Mouse (Mus musculus) lung, embryonic 14.5 days (tissue): ENCODE results near the gene Rnf144a. TPM values are rescaled to one million over a fixed set of nuclear protein-coding genes. Genes with fewer than 3 reads are reported as not detected.

ENCODE experiments used
- ATAC-seq: fragments of 200-750 bp; cut with Nextera tagmentation; 2 replicates; pipeline ENCODE4 v1.8.0; 2017; ENCODE audit warnings: mild to moderate bottlenecking, moderate TSS enrichment, moderate library complexity; ENCODE audit not compliant: insufficient read depth
- DNase-seq: peaks from one replicate; pipeline ENCODE4 v3.0.0-alpha.2; 2015
- H3K27ac ChIP-seq: fragments of 300-500 bp; sonication (generic); 2 replicates; pipeline ENCODE4 v1.5.1; 2014; ENCODE audit warnings: low read depth, mild to moderate bottlenecking, moderate library complexity
- H3K27me3 ChIP-seq: fragments of 300-500 bp; sonication (generic); 2 replicates; pipeline ENCODE4 v1.6.1; 2014; ENCODE audit warnings: low read length, control low read depth; ENCODE audit not compliant: insufficient read depth
- H3K36me3 ChIP-seq: fragments of 300-500 bp; sonication (generic); 2 replicates; pipeline ENCODE4 v1.6.1; 2014; ENCODE audit warnings: control low read depth; ENCODE audit not compliant: insufficient read depth
- H3K4me1 ChIP-seq: fragments of 300-500 bp; sonication (generic); 2 replicates; pipeline ENCODE4 v1.6.1; 2014; ENCODE audit warnings: antibody characterized with exemption, control low read depth; ENCODE audit not compliant: insufficient read depth
- H3K4me2 ChIP-seq: fragments of 300-500 bp; sonication (generic); 2 replicates; pipeline ENCODE4 v1.6.1; 2014; ENCODE audit warnings: mild to moderate bottlenecking
- H3K4me3 ChIP-seq: fragments of 300-500 bp; sonication (generic); 2 replicates; pipeline ENCODE4 v1.5.1; 2014; ENCODE audit warnings: low read depth, low read length
- H3K9ac ChIP-seq: fragments of 300-500 bp; sonication (generic); 2 replicates; pipeline ENCODE4 v1.6.1; 2014
- H3K9me3 ChIP-seq: fragments of 300-500 bp; sonication (generic); 2 replicates; pipeline ENCODE4 v1.6.1; 2016; ENCODE audit warnings: low read depth, low read length, control low read depth
- CTCF ChIP-seq: IDR thresholded peaks from 2 replicates; pipeline ENCODE4 v1.5.1; 2016; ENCODE audit warnings: antibody characterized with exemption, low read depth
- WGBS: fragments of 180-500 bp; shearing (Covaris S2); extraction: QIAGEN DNeasy Blood & Tissue Kit; methylation state at CpG from one replicate; pipeline ENCODE4 v1.1.7; 2014; 5-methylcytosine and 5-hydroxymethylcytosine counted together
- polyA plus RNA-seq: library from polyadenylated mRNA; unstranded; fragments of >200 nt; fragmentation: Nextera tagmentation; extraction: Ambion mirVana; gene quantifications from 2 replicates; pipeline ENCODE4 v1.2.1, GENCODE M21; 2014

The Rnf144a gene
- polyA plus RNA-seq, 1 experiment from 2014 or later, result 46.9 TPM

DNA sequence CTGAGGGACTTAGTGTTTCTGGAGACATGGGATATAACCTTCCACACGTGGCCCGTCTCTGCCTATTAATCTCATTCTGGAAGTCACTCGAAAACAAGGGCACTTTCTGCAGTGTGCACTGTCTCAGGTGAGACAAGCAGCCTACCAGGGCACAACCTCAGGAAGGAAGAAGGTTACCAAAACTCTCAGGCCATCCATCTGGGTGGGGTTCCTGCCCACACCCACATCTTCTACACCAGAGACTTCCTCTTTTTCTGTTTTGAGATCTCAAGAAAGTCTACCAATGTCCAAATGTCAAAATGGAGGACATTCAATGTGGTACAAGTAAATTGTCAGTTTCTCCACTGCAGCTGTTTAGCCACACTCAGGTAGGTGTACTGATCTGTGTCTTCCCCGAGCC, 3.3 kb upstream of the Rnf144a start:
- Histone ChIP-seq H3K9ac (no peak overlapping the region), H3K36me3 (no peaks in the 10 kb centered on the region), H3K4me2 (no peak overlapping the region), H3K27me3 (no peaks in the 10 kb centered on the region), H3K4me1 (peaks cover 4% of the 10 kb centered on the region; the same call in 1 of the 2 replicates), H3K27ac (no peak overlapping the region), H3K9me3 (no peaks in the 10 kb centered on the region), H3K4me3 (no peak overlapping the region)
- WGBS, result 76% methylated on average over 4 of the region's 4 CpGs
- ATAC-seq, result no peak
- TF ChIP-seq CTCF, result no peak
- no peak for DNase-seq

DNA sequence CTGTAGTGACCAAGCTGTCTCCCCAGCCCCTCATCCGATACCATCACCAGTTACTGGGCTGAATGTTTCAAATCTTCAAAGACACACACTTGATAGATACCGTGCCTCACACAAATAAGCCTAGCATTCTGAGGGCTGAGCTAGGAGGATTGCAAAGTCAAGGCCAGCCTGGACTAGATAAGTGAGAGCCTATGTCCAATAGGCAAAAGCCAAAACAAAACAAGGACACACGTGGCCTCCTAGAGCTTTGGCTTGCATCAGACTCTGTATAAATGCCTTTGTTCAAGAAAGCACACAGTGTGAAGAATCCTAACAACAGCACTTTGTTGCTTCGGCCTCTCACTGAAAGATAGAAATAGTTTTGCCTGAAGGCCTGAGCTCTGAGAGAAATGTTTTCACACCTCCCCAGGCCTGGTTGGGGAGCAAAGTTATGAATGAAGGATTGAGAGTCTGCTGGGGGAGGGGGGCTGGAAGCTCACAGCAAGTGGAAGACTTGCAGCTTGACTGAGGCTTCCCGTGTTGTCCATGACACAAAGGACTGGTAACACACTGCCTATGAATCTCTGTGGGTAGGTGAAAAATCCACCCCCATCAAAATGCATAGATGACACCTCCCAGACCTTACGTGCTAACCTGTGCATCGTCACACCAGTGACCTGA, 1.7 kb upstream of the Rnf144a start:
- TF ChIP-seq CTCF, result no peak
- H3K4me2 ChIP-seq, result no peak overlapping the region
- no peak overlapping the region for H3K4me3 ChIP-seq
- no peaks in the 10 kb centered on the region for H3K27me3 ChIP-seq
- H3K27ac ChIP-seq, result no peak overlapping the region
- H3K9ac ChIP-seq, result no peak overlapping the region
- H3K36me3 ChIP-seq, result no peaks in the 10 kb centered on the region
- ATAC-seq, result no peak
- H3K4me1 ChIP-seq, result peaks cover 17% of the 10 kb centered on the region
- WGBS, result 65% methylated on average over 7 of the region's 7 CpGs
- DNase-seq, result no peak
- no peaks in the 10 kb centered on the region for H3K9me3 ChIP-seq

DNA sequence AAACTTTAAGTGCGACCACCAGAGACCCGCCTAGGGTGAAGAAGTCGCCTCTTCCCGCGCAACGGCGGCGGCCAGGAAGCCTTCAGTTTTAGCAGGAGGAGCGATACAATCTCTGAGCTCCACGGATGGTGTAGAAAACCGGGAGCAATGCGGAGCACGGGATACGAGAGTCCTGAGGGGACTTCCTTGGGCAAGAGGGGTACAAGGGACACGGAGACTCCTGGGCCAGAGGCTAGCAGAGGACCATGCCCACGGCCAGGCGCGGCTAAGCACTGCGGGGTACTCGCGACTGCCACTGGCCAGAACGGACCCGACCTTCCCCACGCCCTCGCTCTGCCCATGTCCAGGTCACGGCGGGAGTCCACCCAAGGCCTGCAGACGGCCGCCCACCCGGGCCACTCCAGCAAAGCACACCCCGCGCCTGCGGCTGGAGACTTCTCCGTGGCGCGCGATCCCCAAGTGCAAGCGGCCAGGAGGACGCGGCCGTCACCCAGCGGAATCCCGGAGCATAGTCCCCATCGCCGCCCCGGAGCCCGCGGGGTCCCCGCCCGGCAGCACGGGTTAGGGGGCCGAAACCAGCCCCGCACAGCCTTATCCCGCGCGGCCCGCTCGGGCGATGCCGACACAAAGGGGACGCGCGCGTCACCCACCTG, 477 bp downstream of the Rnf144a start:
- peak; percentile 60 for DNase-seq
- Histone ChIP-seq H3K27ac (peak overlapping the region; percentile 84), H3K4me3 (peak overlapping the region; percentile 90), H3K4me1 (peaks cover 25% of the 10 kb centered on the region), H3K36me3 (no peaks in the 10 kb centered on the region), H3K27me3 (no peaks in the 10 kb centered on the region), H3K9ac (peak overlapping the region; percentile 97), H3K9me3 (no peaks in the 10 kb centered on the region), H3K4me2 (peak overlapping the region; percentile 76)
- peak; percentile 68 for ATAC-seq
- WGBS, result under 1% methylated on average over 63 of the region's 64 CpGs
- TF ChIP-seq CTCF, result no peak

DNA sequence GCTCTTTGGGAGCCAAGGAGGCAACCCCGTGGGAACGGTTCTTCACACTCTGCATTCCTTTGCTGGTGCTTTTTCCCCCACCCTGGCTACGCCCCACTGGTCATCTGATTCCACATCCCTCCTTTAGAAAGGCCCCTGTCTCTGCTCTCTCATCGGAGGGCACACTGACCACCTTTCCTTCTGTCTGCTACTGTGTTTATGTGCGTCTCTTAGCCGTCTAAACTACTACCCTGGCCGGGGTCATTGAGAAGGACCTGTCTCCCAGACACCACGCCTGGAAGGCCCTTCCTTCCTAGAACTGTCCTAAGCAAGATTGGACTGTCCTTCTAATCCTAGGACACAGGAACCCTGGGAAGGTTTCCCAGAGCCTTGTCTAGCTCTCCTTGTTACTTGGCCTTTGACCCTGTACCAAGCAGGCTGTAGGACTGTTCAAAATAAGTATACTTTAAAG, 1.1 kb downstream of the Rnf144a start:
- Histone ChIP-seq H3K9ac (peak overlapping the region; percentile 97), H3K4me1 (peaks cover 28% of the 10 kb centered on the region), H3K9me3 (no peaks in the 10 kb centered on the region), H3K27ac (peak overlapping the region; percentile 84; the same call in 1 of the 2 replicates), H3K4me3 (peak overlapping the region; percentile 90), H3K4me2 (peak overlapping the region; percentile 76), H3K36me3 (0 out of 2 replicates have a peak, but pooled peaks cover 4% of the 10 kb centered on the region), H3K27me3 (no peaks in the 10 kb centered on the region)
- 5% methylated on average over 8 of the region's 8 CpGs for WGBS
- DNase-seq (peak; percentile 60), ATAC-seq (peak; percentile 10; the same call in 1 of the 2 replicates)
- TF ChIP-seq CTCF, result no peak

DNA sequence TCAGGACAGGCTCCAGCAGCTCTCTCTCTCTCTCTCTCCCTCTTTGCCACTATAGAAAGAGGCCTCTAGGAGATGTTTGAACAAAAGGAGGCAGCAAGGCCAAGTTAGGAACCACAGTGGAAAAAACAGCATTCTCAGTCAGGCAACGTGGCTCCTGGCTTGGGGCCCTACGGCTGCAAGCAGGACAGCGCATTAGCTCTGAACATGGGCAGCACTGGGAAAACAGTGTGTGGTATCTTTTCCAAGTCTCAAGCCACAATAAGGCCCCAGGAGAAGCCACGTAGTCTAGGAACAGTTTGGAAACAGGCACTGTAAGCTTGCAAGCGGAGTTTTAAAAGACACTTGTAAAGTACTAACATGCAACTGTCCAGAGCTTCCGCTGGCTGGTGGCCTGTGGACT, 2.3 kb downstream of the Rnf144a start:
- DNase-seq, result peak; percentile 58
- Histone ChIP-seq H3K4me3 (peak overlapping the region; percentile 90), H3K9me3 (no peaks in the 10 kb centered on the region), H3K4me1 (peaks cover 28% of the 10 kb centered on the region), H3K27ac (peak overlapping the region; percentile 6; the same call in 1 of the 2 replicates), H3K27me3 (no peaks in the 10 kb centered on the region), H3K36me3 (peaks cover 12% of the 10 kb centered on the region; the same call in 1 of the 2 replicates), H3K9ac (0 out of 2 replicates have a peak overlapping the region, but pooled peaks have one; percentile 24), H3K4me2 (peak overlapping the region; percentile 76)
- ATAC-seq, result no peak
- no peak for TF ChIP-seq CTCF
- 54% methylated on average over 6 of the region's 6 CpGs for WGBS

DNA sequence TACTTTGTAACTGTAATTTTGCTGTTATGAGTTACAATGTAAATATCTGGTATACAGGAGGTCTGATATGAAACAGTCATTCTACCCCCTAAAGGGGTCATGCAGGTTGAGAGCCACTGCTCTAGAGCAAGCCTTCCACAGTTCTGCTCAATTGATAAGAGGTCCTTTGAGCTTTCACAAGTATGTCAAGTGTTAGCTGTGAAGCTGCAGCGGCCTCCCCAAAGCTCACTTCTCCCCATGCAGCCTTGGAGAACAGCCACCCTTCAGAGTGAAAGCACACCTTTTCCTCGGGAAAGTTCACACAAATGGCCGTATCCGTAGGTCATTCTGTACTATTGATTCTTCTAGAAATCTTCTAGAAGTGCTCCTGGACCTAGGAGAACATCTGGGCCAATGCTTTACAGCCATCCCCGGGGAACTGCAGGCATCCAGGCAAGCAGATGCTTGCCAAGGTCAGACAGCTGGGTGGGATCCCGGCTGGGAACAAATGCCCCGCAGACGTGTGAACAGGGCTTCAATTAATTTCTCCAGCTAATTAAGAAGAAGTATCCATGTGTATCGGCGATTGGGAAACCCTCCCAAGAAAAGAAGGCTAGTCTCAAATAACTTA, 3.1 kb downstream of the Rnf144a start:
- peak overlapping the region; percentile 76 for H3K4me2 ChIP-seq

DNA sequence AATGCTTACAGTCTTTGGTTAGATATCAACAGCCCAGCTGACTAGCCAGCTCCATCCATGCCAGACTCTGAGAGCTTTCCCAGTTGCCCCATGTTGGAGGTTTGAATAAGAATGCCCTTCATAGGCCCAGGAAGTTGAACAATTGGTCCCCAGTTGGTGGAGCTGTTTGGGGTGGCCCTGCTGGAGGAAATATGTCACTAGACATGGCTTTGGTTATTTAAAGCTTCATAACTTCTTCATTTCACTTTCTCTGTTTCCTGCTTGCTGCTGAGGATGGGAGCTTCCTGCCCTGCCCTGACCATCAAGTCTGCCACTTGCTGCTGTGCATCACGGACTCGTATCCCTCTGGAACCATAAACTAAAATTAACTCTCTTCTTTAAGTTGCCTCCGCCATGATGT, 4.6 kb downstream of the Rnf144a start:
- 80% methylated on average over 3 of the region's 3 CpGs for WGBS
- no peak overlapping the region for H3K27ac ChIP-seq
- H3K27me3 ChIP-seq, result no peaks in the 10 kb centered on the region
- H3K4me1 ChIP-seq, result peaks cover 41% of the 10 kb centered on the region
- no peak for ATAC-seq
- H3K4me3 ChIP-seq, result no peak overlapping the region
- H3K9me3 ChIP-seq, result no peaks in the 10 kb centered on the region
- H3K36me3 ChIP-seq, result peaks cover 12% of the 10 kb centered on the region; the same call in 1 of the 2 replicates
- H3K9ac ChIP-seq, result no peak overlapping the region
- DNase-seq, result no peak
- no peak for TF ChIP-seq CTCF
- no peak overlapping the region for H3K4me2 ChIP-seq

More for the DNA sequence above, 3.1 kb downstream of the Rnf144a start:
- H3K27ac ChIP-seq, result no peak overlapping the region
- TF ChIP-seq CTCF, result no peak
- 47% methylated on average over 10 of the region's 10 CpGs for WGBS
- no peak overlapping the region for H3K9ac ChIP-seq
- H3K4me1 ChIP-seq, result peaks cover 28% of the 10 kb centered on the region
- peaks cover 12% of the 10 kb centered on the region; the same call in 1 of the 2 replicates for H3K36me3 ChIP-seq
- DNase-seq, result peak; percentile 34
- no peaks in the 10 kb centered on the region for H3K27me3 ChIP-seq
- no peaks in the 10 kb centered on the region for H3K9me3 ChIP-seq
- no peak for ATAC-seq
- H3K4me3 ChIP-seq, result peak overlapping the region; percentile 90
